Mouse (Mus musculus): Measurements from ENCODE around the gene Creb3l2.

Creb3l2 gene

DNA sequence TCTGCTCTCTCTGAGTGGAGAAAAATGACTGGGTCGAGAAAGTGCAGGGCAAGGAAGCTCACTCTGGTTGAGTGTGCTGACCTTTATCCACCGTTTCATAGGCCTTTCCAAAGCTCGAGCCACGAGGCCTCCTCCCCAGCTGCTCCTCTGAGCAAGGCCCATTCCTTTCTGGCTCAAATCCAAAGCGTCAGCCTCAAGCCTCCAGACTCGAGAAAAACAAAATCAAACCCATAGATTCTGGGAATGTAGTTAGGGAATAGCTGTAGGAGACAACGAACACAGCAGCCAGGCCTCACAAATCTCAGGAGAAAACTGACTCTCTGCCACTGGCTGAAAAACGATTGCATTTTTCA is 115.4 kb downstream of the Creb3l2 start:
- no peak for DNase-seq (ENCODE audit: low read depth, low spot score)

DNA sequence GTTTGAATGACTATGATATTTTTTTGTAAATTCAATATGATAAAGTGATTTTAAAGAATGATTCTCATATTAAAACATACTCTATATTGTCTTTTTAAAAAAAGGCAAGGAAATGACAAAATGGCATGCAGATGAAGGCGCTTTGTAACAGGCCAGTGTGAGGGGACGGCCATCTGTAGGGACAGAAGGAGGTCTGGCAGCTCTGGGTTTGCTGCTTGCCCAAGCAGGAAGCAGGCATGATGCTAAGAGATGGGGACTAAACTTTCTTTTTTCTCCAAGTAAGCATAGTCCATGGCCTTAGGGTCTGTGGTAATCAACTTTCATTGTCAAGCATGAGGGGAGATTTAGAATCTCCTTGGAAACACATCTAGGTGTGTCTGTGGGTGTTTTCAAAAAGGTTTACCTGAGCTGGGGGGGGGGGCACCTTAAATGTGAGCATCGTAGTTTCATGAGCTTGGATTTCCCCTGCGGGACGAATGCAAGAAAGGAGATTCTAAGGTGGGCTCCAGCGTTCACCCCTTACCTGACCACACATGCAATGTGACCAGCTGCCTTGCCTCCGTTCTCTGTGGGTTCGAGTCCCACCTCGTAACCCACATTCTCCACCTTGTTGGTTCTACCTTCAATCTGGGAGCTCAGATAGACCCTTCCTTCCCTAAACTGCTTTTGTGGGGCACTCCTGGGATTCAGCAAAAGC is 115.9 kb downstream of the Creb3l2 start:
- DNase-seq (ENCODE audit: low read depth, low spot score), result no peak

DNA sequence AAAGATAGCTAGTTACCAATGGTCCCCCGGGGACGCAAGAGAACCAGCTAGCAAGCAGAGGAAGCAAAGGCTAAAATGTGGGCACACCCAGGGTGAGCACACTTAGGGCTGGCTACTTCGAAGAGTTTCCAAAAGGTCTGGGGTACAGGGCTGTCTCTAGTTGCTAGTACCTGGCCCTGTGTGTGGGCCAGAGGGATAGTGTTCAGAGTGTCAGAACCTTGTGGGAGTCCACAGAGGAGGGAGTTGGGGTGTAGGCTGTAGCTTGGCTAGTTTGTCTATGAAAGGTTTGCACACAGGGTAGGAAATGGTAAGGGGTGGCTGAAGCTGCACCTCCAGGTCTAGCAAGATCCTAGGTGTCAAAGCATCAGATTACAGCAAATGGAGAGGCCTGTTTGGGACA is 116.9 kb downstream of the Creb3l2 start:
- DNase-seq (ENCODE audit: low read depth, low spot score), result no peak

DNA sequence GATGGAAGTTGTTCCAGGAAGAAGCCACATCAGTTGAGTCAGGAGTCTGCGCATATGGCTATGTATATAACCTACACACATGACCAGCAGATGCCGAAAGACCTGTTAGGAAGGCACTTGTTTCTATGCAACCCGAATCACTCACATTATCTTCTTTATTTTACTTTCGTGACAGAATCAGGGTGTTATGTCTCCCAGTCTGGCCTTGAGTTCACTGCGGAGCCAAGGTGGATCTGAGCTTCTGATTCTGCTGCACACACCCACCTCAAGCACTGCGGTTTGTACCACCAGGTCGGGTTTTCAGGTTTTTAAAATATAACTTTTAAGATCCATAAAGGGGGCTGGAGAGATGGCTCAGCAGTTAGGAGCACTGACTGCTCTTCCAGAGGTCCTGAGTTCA is 119.3 kb downstream of the Creb3l2 start:
- DNase-seq (ENCODE audit: low read depth, low spot score), result no peak

DNA sequence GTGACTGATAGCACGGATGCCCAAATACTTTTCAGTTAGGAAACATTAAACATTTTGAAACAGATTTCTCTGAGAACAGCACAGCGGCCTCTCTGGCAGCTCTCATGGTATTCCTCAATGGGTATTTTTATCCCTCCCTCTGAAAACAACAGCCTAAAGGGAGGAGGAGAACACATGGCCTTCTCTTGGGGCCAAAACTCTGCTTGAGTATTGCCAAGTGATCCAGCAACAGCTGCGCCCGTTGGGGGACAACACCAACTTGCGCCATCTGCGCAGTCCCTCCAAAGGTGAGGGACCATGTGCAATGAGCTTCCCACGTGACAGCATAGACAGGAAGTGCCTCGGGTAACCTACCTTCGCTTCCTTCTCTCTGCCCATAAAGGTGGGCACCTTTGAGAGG is 119.9 kb downstream of the Creb3l2 start:
- no peak for DNase-seq (ENCODE audit: low read depth, low spot score)

DNA sequence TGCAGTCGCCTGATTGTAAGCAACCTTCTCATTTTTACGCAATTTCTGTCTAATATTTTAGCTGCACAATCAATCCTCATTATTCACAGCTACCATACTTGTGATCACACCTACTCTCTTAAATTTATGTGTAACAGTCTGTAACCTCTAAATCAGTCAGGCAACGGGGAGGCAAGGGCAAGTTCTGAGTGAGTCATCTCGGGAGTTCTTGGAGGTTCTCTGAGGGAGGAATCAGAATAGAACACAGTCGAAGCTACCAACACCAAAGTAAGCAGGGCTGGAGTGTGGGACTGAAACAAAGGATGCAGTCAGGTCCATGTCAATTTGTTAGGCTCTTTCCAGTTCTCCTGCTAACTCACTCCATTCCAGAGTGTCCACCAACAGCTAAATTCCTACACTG is 124.0 kb downstream of the Creb3l2 start:
- DNase-seq (ENCODE audit: low read depth, low spot score), result no peak

DNA sequence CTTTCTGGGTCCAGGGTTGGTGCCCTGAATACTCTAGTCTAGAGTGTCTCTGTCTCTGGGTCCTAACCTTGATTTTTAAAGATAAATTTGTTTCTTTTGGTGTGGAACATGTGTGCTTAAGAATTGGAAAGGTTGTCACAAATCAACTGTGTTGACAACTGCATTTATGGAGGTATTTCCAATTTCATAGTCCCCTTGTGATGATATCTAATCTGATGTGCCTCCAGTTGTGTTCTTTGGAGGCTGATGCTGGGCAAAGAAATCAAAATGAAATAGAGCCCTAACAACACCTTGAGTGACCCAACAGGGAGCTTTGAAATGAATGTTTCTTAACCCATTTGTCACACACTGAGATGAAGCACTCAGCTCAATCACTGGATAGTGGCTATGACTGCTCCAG is 126.5 kb downstream of the Creb3l2 start:
- DNase-seq (ENCODE audit: low read depth, low spot score), result no peak

DNA sequence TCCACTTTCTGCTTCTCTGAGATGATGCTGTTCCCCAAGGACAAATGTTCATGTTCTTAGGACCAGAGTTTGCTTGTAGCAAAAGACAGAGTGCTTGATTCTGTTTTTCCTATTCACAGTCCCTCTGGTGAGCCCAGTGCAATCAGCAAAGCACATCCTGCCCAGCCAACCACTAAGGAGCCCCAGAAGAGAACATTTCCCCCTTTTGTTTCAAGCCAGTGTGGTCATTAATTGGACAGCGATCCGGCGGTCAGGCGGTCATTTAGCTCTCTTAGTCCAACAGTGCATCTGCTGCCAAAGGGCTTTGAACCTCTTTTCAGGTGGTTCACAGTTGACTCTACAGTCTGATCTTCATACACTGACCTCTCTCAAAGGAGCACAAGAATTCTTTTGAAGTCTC is 131.3 kb downstream of the Creb3l2 start:
- no peak for DNase-seq (ENCODE audit: low read depth, low spot score)

DNA sequence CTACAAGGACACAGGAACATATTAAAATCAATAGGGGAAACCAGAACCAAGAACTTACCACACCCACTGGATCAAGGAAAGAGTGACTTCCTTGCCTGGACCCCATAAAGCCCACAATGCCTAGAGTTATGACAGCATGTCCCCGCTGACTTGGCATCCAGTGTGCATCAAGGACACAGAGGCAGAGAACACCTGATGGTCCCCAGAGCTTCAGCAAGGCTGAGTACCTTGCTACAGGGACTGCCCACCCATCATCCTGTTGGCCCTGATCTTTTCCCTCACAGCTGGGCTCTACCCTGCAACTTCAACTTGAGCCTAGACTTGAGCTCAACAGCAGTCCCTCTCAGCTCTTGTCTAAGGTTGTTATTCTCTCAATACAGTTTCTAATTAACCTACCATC is 135.3 kb downstream of the Creb3l2 start:
- DNase-seq (ENCODE audit: low read depth, low spot score), result no peak

DNA sequence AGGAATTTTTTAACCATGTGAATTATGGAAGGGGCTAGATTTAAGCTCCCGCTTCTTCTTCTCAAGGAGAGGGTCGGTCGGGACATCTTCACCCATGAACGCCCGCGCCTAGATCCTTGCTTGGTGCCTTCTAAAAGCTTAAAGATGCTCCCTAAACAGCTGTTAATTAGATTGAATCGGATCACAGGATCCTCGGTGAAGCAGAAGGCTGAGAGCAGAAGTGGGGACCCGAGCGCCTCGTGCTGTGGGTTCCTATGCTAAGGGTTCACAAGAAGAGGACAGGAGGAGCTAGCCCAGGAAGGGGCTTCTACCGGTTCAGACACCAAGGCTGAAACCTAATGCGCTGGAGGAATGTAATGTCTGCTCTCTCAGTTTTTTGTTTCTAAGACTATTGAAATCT is 141.5 kb downstream of the Creb3l2 start:
- DNase-seq (ENCODE audit: low read depth, low spot score), result no peak

DNA sequence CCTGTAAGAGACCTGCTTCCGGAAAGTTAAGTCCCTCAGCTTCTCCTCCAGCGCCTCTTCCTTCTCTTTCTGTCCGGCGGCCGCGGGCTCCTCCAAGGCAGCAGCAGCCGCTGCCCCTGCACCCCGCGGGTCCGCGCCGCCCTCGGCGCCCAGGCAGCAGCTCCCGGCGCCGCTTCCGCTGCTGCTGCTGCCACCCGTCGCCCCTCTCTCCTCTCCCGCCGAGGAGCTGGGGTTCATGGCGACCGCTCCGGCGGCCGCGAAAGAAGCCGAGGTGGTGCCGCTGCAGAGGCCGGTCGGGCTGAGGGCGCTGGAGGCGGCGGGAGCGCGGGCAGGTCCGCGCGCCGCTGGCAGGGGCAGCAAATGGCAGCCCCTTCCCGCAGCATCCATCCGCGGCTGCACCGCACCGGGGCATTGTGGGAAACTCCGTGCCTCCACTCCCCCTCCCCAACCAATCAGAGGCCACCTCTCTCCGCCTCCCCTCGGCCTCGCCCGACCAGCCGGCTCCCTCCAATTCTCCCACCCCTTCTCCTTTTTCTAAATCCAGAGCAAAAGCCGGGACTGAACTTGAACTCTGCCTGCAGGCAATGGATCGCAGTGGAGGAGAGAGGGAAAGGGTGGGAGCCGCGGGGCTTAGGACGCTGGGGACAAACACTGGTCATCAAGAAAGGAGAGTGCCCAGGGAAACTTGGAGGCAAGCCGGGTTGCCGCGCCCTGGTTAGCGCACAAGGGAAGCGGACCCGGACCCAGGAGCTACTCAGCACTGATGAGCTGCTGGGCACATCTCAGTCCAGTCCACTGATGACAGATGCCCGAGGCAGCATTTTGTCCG is 142.2 kb downstream of the Creb3l2 start, which contains the start of gene Dgki:
Dgki (minus strand) TSS at position 623 of the 829 bp plus-strand sequence.
- DNase-seq (ENCODE audit: low read depth, low spot score), result peak; percentile 75

DNA sequence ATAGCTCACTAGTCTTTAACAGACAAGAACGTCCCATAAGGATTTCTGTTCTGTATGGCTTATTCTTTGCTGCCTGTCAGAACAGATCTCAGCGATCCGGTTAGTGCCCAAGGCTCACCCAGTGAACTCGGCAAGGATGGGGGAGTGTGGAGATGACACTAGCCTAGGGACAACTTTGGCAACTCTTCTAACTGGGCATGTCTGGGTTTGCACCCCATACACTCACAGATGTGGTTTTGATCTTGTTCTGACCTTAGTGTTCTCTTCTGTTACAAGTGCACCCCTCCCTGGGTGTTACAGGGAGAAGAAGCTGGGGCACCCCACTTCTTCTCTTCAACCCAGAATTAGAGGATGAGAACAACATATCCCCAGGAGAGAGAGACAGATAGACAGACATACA is 143.0 kb downstream of the Creb3l2 start:
- DNase-seq (ENCODE audit: low read depth, low spot score), result no peak

DNA sequence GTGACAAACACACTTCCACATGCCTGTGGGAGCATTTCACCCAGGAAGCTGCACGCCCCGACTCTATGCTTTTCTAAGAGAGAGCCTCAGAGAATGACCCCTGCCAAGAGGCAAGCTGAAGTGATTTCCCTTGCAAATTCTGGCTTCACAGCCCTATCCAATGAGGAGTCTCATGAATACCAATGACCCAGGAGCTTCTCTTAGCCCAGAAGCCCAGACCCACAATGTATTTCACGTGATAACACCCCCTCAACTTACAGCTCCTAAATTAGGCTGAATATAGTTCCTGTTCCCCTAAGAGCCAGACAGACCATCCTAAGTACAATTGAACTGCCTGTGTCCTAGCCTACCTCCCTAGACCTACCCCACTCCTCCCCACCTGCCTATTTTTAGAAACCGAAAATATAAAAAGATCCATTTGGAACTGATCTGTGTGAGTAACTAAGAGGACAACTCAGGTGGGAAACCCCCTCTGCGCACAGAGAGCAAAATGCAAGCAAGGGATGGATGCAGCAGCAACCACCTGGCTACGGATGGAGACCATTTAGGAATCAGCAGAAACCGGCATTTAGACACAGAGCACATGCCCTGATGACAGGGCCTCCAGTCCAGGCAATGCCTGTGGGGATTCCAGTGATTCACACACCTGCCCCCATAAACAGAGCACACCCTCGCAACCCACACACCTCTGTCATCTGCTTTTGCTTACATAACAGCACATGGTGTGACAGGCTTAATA is 144.0 kb downstream of the Creb3l2 start:
- DNase-seq (ENCODE audit: low read depth, low spot score), result no peak

DNA sequence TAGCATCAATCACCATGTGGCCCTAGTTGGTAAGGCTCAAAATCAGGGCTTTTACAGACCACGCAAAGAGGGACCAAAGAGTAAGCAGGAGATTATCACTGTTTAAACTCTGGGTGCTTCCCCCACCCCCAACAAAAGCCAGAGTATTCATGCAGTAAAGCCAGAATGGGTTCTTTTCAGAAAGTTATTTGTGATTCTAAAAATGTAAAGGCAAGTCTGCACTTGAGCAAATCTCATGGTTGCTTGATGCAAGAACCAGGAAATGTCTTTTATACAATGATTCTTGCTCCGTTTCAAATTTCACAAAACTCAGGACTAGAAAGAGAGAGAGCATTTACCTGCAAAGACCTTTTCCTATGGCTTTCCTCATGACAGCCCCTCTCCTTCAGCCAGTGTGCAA is 149.9 kb downstream of the Creb3l2 start:
- no peak for DNase-seq (ENCODE audit: low read depth, low spot score)

DNA sequence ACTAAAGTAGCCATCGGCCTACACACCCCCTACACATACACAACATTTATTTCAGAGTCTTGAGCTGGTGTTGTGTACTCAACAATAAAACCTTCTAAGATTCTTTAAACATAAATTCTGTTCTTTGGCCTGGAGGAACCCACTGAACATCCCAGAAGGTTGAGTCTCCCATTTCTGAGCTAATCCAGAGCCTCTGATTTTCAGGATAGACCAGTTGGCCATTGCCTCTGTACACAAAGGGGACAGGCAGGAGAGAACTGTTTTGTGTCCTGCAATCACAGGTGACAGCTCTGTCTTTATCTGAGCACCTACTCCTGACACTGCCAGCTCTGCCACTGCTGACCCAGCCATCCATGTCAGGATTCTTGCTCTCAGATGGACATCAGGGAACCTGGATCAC is 150.8 kb downstream of the Creb3l2 start:
- DNase-seq (ENCODE audit: low read depth, low spot score), result no peak

DNA sequence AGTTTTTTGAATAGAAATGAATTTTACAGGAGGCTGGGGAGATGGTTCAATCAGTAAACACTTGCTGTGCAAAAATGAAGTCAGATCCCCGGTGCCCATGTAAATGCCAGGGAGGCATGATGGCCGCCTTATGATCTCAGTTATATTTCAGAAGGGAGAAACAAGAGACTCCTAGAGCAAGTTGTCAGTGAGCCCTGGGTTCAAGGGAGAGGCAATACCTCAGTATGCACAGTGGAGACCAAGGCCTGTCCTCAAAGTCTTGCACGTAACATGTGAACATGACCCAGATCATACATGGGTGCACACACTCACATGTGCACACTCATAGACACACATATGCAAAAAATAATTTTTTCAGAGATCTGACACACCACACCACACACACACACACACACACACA is 151.3 kb downstream of the Creb3l2 start:
- DNase-seq (ENCODE audit: low read depth, low spot score), result no peak

DNA sequence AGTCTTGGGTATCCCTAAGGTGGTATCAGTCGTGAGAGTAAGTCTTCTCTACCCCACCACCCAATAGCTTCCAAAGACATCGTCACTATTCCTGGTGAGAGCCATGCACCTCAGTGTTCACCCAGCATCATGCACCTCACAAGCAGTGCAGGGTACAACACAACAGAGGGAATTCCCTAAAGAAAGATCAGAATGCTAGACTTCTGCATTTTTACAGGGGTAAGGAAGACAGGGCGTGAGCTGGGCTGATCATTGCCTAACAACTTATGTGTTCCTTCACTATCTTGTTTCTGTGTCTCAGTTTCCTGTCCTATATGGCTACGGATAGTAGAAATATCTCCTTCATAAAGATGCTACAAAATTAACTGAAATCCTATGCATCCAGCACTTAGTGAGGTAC is 155.8 kb downstream of the Creb3l2 start:
- DNase-seq (ENCODE audit: low read depth, low spot score), result no peak

DNA sequence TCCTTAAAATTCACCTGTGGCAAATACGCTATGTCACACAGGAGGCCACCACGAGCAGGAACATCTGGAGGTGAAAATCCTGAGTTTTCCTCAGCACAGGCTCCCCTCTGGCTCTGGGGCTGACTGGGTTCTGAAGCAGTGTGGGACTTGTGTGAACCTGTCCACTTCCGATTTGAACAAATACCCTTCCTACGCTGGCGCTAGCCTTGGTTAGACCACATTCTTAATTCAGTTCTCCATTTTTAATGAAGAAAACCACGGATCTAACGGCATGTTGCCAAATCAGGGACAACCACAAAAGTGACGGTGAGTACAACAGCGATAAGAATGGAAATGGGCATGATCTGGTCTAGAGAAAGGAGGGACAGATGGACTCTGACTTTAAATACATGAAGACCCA is 157.1 kb downstream of the Creb3l2 start:
- no peak for DNase-seq (ENCODE audit: low read depth, low spot score)

DNA sequence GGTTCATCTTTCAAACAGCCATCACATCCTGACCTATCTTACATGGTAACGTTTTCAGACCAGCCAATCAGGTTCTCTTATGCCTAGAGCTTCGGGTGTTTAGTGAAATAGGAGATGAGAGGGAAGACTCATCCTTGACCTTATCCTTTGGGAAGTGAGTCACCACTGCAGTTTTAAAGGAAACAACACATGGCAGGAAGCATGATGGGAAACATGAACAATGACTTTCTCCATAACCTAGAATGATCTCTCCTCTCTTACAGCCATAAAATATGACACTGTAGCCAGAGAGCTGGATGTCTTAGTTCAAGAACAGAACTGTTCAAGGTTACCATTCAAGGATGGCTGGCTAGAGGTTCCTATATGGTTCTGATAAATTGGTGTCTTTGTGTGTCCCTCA is 158.6 kb downstream of the Creb3l2 start:
- no peak for DNase-seq (ENCODE audit: low read depth, low spot score)

DNA sequence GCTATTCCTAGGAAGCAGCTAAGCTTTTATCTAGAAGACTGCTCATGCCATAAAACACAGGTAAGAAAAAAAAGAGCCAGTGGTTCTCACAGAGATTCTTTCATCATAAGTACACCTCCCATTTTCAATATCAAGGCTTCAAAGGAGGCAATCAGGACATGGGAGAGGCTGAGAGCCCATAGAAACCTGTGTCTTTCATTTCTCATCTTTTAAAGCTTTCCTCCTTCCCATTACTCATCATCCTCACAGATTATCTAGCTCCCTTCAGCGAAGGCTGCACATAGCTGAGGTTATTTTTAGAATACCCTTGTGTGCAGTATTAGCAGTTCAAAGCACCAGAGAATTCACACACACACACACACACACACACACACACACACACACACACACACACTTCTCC is 159.3 kb downstream of the Creb3l2 start:
- DNase-seq (ENCODE audit: low read depth, low spot score), result no peak

Data from mesoderm, embryonic 11.5 days (tissue).